Mouse (Mus musculus) heart, embryonic 16.5 days (tissue): ENCODE results near the gene 4921507P07Rik. TPM values are rescaled to one million over a fixed set of nuclear protein-coding genes. Genes with fewer than 3 reads are reported as not detected.
"Not testable (repeated sequence)": the region's sequence is repeated elsewhere in the genome, so short reads cannot be mapped to it uniquely, and the experiment has no call there.

Source experiments
- ATAC-seq: fragments of 200-750 bp; cut with Nextera tagmentation; replicated peaks from 2 replicates; pipeline ENCODE4 v1.8.0; 2017; ENCODE audit warnings: moderate number of reproducible peaks; ENCODE audit not compliant: insufficient read depth, low FRiP score; ENCODE audit errors: extremely low read depth
- H3K27ac ChIP-seq: fragments of 300-500 bp; sonication (generic); 2 replicates; pipeline ENCODE4 v1.5.1; 2014; ENCODE audit warnings: mild to moderate bottlenecking, low read length, control low read depth, moderate library complexity
- H3K27me3 ChIP-seq: fragments of 300-500 bp; sonication (generic); 2 replicates; pipeline ENCODE4 v1.6.1; 2014; ENCODE audit warnings: low read length, mixed read lengths; ENCODE audit not compliant: control insufficient read depth, insufficient read depth
- H3K36me3 ChIP-seq: fragments of 300-500 bp; sonication (generic); 2 replicates; pipeline ENCODE4 v1.6.1; 2014; ENCODE audit not compliant: control insufficient read depth, insufficient read depth
- H3K4me1 ChIP-seq: fragments of 300-500 bp; sonication (generic); 2 replicates; pipeline ENCODE4 v1.6.1; 2014; ENCODE audit warnings: low read length, mixed read lengths; ENCODE audit not compliant: control insufficient read depth, insufficient read depth
- H3K4me2 ChIP-seq: fragments of 300-500 bp; sonication (generic); 2 replicates; pipeline ENCODE4 v1.6.1; 2014; ENCODE audit warnings: low read depth, mild to moderate bottlenecking, control low read depth, low read length
- H3K4me3 ChIP-seq: fragments of 300-500 bp; sonication (generic); 2 replicates; pipeline ENCODE4 v1.5.1; 2014; ENCODE audit warnings: mild to moderate bottlenecking, control low read depth, low read length
- H3K9ac ChIP-seq: fragments of 300-500 bp; sonication (generic); 2 replicates; pipeline ENCODE4 v1.6.1; 2014; ENCODE audit warnings: low read length, control low read depth
- H3K9me3 ChIP-seq: fragments of 300-500 bp; sonication (generic); replicated peaks from 2 replicates; pipeline ENCODE4 v1.6.1; 2016; ENCODE audit warnings: low read length; ENCODE audit not compliant: control insufficient read depth
- WGBS: fragments of 180-500 bp; shearing (Covaris S2); extraction: QIAGEN DNeasy Blood & Tissue Kit; methylation state at CpG from one replicate; pipeline ENCODE4 v1.1.7; 2014; 5-methylcytosine and 5-hydroxymethylcytosine counted together
- polyA plus RNA-seq: library from polyadenylated mRNA; unstranded; fragments of >200 nt; fragmentation: Nextera tagmentation; extraction: Ambion mirVana; gene quantifications from 2 replicates; pipeline ENCODE4 v1.2.1, GENCODE M21; 2015

The 4921507P07Rik gene
- polyA plus RNA-seq = 0.27 and 0.32 TPM in 2 replicates

DNA sequence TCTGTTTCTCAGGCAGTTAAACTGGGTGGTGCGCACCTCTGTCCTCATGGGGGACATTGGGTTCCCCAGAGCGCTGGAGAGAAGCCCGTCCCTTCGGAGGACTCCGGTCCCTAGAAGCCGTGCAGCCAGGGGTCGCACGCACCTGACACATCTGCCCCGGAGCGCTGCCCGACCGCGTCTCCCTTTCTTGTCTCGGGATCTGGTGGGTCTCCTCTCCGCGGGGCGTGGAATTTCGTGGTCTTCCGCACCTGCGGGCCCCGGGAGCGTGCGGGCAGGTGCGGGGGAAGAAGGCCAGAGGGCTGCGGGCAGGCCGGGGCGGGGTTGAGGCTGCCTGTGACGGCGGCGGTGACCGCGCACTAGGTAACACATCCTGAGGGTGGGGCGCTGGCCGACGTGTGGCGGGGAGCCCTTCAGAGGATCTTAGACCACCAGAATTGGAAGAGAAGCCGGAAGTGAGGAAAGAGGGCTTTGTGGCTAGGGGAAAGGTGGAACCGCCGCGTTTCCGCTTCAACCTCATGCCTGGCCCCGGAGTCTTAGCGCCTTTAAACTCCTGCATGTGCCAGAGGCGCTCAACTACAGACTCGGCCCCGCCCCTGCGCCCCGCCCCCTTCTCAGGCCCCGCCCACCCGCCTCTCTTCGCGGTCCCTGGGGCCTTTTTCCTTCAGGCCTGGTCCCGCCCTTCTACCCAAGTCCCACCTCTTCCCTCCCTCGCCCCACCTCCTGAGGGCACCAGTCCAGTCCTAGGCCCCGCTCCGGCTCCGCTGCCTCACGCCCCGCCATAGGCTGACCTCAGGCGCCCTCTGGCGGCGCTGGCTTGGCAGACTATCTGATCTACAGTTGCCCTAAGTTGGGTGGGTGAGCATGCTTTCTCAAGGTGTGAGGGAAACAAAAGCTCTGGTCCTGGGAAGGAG, at the start of gene 4921507P07Rik:
4921507P07Rik (minus strand) TSS at position 332 of the 911 bp plus-strand sequence.
- H3K4me1 ChIP-seq = peaks cover 9% of the 10 kb centered on the region

DNA sequence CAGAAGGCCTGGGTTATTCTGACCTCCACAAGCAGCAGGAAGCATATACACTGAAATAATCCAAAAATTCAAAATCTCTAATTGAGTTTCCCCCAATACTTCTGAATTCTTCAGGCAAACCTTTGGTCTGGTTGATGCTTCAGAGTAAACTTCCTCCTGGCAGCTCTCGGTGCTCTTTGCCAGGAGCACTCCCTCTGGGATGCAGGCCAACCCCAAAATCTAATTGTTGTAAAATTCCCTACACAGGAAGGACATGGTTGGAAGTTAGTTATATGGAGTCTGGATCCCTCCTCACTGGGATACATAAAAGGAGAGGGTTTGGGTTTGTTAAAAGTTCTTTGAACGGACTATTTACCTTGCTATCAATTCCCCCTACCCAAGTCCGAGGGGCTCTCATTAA, 48.3 kb upstream of the 4921507P07Rik start:
- Histone ChIP-seq H3K4me1 (no peaks in the 10 kb centered on the region), H3K4me3 (no peak overlapping the region), H3K4me2 (no peak overlapping the region), H3K27me3 (no peaks in the 10 kb centered on the region), H3K36me3 (no peaks in the 10 kb centered on the region), H3K9me3 (no peaks in the 10 kb centered on the region), H3K27ac (no peak overlapping the region), H3K9ac (no peak overlapping the region)
- ATAC-seq = no peak
- whole genome bisulfite sequencing = 68% methylated on average over 3 of the region's 3 CpGs

More for the DNA sequence above, at the start of gene 4921507P07Rik:
- Histone ChIP-seq H3K9ac (peak within 1 kb of the TSS; percentile 74), H3K27ac (no peak within 1 kb of the TSS; the same call in 1 of the 2 replicates), H3K4me2 (peak within 1 kb of the TSS; percentile 100), H3K36me3 (no peaks in the 10 kb centered on the region), H3K27me3 (no peaks in the 10 kb centered on the region), H3K9me3 (no peaks in the 10 kb centered on the region), H3K4me3 (peak within 1 kb of the TSS; percentile 74)
- WGBS = under 1% methylated on average over 61 of the region's 62 CpGs
- peak; percentile 96 for ATAC-seq

DNA sequence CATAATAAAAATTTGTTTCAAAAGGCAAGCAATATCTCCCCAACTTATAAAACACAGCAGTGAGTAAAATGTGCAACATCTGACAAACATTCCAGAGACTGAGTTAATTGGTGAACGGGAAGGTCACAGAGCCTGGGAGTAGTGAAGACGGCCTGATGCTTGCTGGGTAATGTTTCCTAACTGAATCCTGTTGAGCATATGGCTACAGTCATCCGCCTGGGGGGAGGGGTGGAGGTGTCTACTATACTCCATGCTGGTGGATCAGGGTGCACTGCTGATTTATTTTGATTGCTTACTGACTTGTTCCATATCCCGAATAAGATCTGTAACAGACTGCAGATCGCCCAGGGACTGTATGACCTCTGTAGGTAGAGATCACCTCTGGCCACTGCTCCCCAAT, 45.5 kb upstream of the 4921507P07Rik start:
- H3K27ac ChIP-seq = no peak overlapping the region
- WGBS = 63% methylated on average over 5 of the region's 5 CpGs

DNA sequence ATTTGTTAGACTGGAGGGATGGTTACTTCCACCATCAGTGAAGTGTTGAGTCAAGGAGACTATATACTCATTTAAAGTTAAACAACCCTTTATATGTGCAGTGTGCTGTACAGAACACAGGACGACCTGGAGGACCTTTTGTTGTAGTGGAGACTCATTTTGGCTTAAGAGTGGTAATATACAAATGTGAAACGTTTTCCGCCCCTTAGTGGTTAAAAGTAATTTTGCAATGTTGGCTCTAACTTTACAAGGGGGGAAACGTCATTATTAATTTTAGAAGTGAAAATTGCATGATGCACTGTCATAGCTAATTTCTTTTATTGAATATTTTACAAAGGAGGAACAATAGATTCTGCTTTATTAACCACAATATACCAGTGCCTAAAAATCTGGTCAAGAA, 43.9 kb upstream of the 4921507P07Rik start:
- no peak for ATAC-seq

More for the DNA sequence above, 45.5 kb upstream of the 4921507P07Rik start:
- H3K36me3 ChIP-seq = no peaks in the 10 kb centered on the region
- H3K4me3 ChIP-seq = no peak overlapping the region
- ATAC-seq = no peak
- no peaks in the 10 kb centered on the region for H3K4me1 ChIP-seq
- no peaks in the 10 kb centered on the region for H3K9me3 ChIP-seq
- no peak overlapping the region for H3K4me2 ChIP-seq
- no peak overlapping the region for H3K9ac ChIP-seq
- H3K27me3 ChIP-seq = no peaks in the 10 kb centered on the region

DNA sequence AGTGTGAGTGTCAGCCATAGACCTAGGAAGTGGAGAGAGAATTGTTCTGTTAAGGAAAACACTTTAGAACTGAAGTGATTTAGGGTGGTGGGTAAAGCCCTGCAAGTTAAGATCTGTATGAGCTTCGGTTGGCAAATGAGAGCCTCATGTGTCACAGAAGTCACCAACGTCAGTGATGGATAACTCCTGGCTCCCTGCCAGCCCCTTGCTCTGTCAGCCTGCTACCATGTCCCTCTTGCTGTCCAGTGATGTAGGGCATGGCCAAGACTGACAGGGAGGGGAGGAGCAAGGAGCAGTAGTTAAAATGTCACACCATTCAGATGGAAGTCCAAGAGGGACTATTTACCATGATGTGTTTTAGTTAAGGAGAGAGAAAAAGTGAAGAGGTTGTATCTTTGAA, 43.2 kb upstream of the 4921507P07Rik start:
- Histone ChIP-seq H3K4me2 (no peak overlapping the region), H3K27ac (no peak overlapping the region), H3K27me3 (no peaks in the 10 kb centered on the region), H3K9me3 (no peaks in the 10 kb centered on the region), H3K9ac (no peak overlapping the region), H3K4me1 (no peaks in the 10 kb centered on the region), H3K4me3 (no peak overlapping the region), H3K36me3 (no peaks in the 10 kb centered on the region)
- ATAC-seq = no peak
- 16% methylated on average over 2 of the region's 2 CpGs for WGBS

More for the DNA sequence above, 43.9 kb upstream of the 4921507P07Rik start:
- Histone ChIP-seq H3K36me3 (no peaks in the 10 kb centered on the region), H3K4me1 (no peaks in the 10 kb centered on the region), H3K9me3 (no peaks in the 10 kb centered on the region), H3K27me3 (no peaks in the 10 kb centered on the region), H3K9ac (no peak overlapping the region), H3K4me3 (no peak overlapping the region), H3K27ac (no peak overlapping the region), H3K4me2 (no peak overlapping the region)
- WGBS = 74% methylated on average over 4 of the region's 4 CpGs

DNA sequence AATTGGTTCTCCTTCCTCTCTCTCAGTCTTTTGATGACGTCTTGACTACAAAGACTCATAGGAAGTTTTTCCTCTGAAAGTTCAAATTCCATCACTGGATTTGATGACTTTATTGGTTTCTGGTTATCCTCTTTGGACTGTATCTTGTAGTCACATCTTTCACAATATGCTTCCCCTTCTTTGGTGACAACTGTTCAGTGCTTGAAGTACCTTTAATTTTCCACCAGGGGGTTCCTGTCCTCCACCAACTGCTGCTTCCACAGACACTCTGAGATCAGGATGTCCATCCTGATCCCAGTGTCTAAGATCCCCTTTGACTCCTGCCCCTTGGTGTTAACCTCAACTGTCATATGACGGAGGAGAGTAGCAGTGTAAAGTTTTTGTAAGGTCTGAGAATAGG, 29.7 kb upstream of the 4921507P07Rik start:
- H3K9me3 ChIP-seq, H3K27ac ChIP-seq, H3K36me3 ChIP-seq, H3K9ac ChIP-seq, H3K27me3 ChIP-seq, H3K4me2 ChIP-seq, ATAC-seq, H3K4me3 ChIP-seq, H3K4me1 ChIP-seq: not testable (repeated sequence)
- WGBS = 74% methylated on average over 2 of the region's 2 CpGs

DNA sequence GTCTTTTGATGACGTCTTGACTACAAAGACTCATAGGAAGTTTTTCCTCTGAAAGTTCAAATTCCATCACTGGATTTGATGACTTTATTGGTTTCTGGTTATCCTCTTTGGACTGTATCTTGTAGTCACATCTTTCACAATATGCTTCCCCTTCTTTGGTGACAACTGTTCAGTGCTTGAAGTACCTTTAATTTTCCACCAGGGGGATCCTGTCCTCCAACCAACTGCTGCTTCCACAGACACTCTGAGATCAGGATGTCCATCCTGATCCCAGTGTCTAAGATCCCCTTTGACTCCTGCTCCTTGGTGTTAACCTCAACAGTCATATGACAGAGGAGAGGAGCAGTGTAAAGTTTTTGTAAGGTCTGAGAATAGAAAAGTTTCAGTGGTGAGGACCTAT, 21.8 kb upstream of the 4921507P07Rik start:
- not testable (repeated sequence) for ATAC-seq, H3K27me3 ChIP-seq, H3K36me3 ChIP-seq, H3K4me3 ChIP-seq, H3K27ac ChIP-seq, H3K4me2 ChIP-seq, H3K4me1 ChIP-seq, H3K9ac ChIP-seq, H3K9me3 ChIP-seq
- WGBS = 86% methylated on average over 1 of the region's 1 CpGs

DNA sequence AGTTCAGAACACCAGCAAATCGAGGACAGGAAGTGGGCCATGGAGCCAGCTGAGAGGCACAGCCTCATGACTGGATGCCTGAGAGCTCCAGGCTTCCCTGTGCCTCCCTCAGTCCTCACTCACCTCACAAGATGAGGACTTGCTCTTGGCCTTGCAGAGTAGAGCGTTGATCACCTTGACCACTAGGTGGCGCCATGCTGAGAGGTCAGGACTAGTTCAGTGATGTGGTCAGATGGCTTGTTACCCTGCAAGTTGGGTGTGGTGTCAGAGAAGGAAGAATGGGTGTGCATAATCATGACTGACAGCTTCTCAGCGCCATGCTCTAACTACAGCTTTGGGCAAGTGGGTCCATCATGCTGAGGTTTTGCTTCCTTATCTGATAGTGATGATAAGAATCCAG, 5.2 kb upstream of the 4921507P07Rik start:
- no peaks in the 10 kb centered on the region for H3K9me3 ChIP-seq
- no peaks in the 10 kb centered on the region for H3K36me3 ChIP-seq
- H3K4me1 ChIP-seq = peaks cover 9% of the 10 kb centered on the region
- 27% methylated on average over 4 of the region's 4 CpGs for WGBS
- H3K4me3 ChIP-seq = no peak overlapping the region
- no peak overlapping the region for H3K4me2 ChIP-seq
- ATAC-seq = no peak
- no peaks in the 10 kb centered on the region for H3K27me3 ChIP-seq
- H3K27ac ChIP-seq = no peak overlapping the region
- H3K9ac ChIP-seq = no peak overlapping the region

DNA sequence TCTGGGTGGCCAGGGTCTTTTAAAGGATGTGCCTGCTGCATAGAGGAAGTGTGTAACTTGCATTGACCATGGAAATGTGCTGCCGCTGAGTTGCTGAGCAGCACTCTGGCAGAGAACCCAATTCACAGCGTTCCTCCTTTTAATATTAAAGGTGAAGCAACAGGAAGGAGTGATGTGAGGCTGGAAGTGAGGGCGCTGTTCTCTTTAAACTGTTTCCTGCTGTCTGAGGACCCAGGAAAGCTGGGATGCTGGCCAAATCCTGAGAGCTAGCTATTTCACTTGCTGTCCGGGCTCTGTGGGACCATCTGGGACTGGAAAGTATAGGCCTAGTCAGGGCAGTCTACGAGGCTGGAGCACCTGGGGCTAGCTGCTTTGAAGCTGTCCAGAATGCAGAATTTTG, 2.1 kb upstream of the 4921507P07Rik start:
- H3K36me3 ChIP-seq = no peaks in the 10 kb centered on the region
- no peak overlapping the region for H3K4me2 ChIP-seq
- H3K4me3 ChIP-seq = no peak overlapping the region
- no peaks in the 10 kb centered on the region for H3K27me3 ChIP-seq
- WGBS = 23% methylated on average over 5 of the region's 5 CpGs
- no peaks in the 10 kb centered on the region for H3K9me3 ChIP-seq
- ATAC-seq = no peak
- no peak overlapping the region for H3K27ac ChIP-seq
- no peak overlapping the region for H3K9ac ChIP-seq
- H3K4me1 ChIP-seq = peaks cover 9% of the 10 kb centered on the region
